Mouse (Mus musculus) megakaryocyte progenitor cell, adult 5-6 weeks (primary cell): Measurements from ENCODE around the gene Tgoln1. TPM values are rescaled to one million over a fixed set of nuclear protein-coding genes. Genes with fewer than 3 reads are reported as not detected.

Source experiments
- ATAC-seq: replicated peaks from 2 replicates; pipeline ENCODE4 v1.8.0; 2016; ENCODE audit warnings: mild to moderate bottlenecking, moderate TSS enrichment, inconsistent platforms; ENCODE audit not compliant: poor library complexity
- total RNA-seq, 2 experiments: library from RNA; stranded (forward) in 1 of 2; stranded (reverse) in 1 of 2; fragments of 157-497, 149-512 nt in 1 of 2; fragments of 200-1000 nt in 1 of 2; gene quantifications; 2 replicates each; pipeline versions ENCODE4 v1.2.3 to v1.2.4; 2015 to 2017

Gene Tgoln1
- total RNA-seq, 2 experiments from 2014 or later = 51.5 to 55.1 TPM

- ATAC-seq = peak; percentile 83
Measured at GRCm38 (mm10) chr6:72597956-72598753, 18.6 kb downstream of the Tgoln1 start, which contains the start of the genes Elmod3 and Retsat. Gene Elmod3 (minus strand): TSS chr6:72598413. Gene Retsat (plus strand): TSS chr6:72598475.

- ATAC-seq = no peak
Measured at GRCm38 (mm10) chr6:72597083-72597874, 19.5 kb downstream of the Tgoln1 start.

GRCm38 (mm10) chr6:72593914-72594313, 22.9 kb downstream of the Tgoln1 start:
- no peak for ATAC-seq

GRCm38 (mm10) chr6:72593011-72593803, 23.6 kb downstream of the Tgoln1 start:
- no peak for ATAC-seq

GRCm38 (mm10) chr6:72590111-72590510, 26.7 kb downstream of the Tgoln1 start:
- ATAC-seq = no peak

DNA sequence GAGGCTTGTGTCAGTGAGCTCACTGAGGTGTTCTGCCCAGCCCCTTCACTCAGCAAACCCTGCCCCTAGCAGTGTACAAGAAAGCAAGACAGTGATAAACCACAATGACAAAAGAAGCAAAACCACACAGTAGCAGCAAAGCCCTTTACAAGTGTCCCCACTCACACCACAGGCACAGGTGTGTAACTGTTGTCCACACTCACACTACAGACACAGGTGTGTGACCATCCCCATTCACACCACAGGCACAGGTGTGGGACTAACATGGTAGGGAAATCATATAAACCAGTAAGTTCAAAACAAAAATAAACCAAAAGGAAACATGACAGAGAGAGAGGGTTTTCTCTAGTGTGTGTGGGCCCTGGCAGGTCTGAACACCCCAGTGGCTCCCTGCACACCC, 28.5 kb downstream of the Tgoln1 start:
- no peak for ATAC-seq

DNA sequence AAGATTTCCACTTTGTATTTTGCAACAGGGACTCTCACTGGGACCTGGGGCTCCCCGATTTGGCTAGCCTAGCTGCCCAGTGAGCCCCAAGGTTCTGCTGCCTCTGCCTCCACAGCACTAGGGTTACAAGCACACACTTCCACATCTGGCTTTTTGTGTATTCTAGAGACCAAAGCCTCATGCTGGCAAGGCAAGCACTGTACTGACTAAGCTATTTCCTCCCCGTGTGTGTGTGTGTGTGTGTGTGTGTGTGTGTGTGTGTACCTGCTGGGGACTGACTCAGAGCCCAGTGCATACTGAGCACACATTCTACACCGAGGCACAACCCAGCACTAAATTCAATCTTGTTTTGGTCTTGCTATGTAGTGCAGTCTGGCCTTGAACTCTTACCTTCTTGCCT, 30.1 kb downstream of the Tgoln1 start:
- no peak for ATAC-seq

DNA sequence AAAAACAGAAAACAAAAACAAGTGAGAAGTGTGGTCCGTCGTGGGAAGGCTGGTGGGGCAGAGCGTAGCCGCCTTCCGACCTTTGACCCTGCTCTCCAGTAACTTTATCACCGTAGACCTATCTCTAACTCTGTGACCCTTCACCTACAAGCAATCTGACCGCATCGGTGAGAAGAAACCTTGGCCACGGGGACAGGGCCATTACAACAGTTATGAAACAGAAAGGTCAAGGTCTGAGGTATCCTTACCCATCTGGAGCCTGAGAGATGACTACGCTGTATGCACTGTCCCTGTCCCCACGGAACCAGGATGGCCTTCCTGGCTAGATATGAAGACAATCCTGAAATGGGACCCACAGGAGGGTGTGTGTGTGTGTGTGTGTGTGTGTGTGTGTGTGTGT, 32.6 kb downstream of the Tgoln1 start:
- ATAC-seq = no peak

- ATAC-seq = no peak
Measured at GRCm38 (mm10) chr6:72583211-72583839, 33.5 kb downstream of the Tgoln1 start.

DNA sequence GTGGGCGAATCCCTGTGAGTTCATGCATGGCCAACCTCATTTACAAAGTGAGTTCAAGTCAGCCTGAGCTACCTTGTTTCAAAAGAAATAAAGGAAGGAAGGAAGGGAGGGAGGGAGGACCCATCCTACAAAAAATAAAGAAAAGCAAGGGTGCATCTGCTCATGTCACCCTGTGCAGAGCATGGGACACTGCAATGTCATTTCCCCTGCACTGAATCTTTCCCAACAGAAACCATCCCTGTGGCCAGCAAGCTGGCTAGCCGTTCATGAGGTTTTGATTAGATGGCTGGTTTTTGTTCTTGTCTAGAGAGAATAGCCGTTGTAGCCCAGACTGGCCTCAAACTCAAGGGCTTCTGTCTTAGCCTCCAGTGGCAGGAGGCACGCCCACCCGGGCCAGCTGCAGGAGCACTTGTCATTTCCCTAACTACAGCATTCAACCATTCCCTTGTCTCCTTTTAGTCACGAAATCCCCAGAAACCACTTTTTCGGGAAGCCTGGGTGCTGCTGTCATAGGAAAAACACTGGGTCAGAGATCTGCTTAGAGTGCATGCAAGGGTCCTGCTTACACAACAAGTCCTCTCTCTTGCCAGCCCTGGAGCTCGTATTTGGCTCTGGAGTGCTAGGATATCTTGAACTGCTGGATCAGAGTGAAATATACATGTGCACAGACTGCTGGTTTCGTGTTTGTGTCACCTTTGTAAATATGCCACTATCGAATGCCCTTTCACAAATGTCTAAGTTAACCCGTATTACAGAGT, 35.0 kb downstream of the Tgoln1 start:
- peak; percentile 83 for ATAC-seq

DNA sequence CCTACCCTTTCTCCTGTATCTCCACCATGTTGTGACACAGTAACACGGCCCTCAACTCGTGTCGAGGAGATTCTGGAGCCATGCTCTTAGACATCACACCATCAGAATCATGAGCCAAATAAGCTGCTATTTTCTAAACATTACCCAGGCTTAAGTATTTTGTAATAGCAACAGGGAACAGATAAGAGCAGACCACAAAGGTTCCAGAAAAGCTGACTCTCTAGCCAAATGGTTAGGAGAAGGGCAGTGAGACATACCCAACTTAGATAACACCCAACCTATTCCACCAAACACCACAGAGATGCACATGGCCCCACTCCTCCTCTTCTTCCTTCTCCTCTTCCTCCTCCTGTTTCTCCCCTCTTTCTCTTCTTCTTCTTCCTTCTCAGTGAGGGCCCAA, 40.8 kb downstream of the Tgoln1 start:
- ATAC-seq = peak; percentile 51

DNA sequence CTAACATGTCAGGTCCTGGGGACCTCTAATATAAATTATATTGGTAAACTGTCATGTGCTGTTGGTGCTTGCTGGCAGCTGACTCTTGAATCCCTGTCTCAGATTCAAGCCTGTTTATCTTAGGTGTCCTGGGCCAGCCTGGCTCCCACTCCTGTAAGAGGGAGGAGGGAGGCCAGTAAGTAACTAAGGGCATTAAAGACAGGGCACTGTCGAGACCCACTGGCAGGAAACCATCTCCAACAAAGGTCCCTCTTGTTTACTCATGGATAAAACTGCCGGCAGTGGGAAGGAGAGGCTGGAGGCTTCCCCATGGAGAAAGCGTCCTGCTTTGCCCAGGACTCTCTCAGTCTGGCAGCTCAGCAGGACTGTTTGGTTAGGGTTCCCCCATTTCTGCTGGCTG, 45.0 kb downstream of the Tgoln1 start:
- no peak for ATAC-seq

DNA sequence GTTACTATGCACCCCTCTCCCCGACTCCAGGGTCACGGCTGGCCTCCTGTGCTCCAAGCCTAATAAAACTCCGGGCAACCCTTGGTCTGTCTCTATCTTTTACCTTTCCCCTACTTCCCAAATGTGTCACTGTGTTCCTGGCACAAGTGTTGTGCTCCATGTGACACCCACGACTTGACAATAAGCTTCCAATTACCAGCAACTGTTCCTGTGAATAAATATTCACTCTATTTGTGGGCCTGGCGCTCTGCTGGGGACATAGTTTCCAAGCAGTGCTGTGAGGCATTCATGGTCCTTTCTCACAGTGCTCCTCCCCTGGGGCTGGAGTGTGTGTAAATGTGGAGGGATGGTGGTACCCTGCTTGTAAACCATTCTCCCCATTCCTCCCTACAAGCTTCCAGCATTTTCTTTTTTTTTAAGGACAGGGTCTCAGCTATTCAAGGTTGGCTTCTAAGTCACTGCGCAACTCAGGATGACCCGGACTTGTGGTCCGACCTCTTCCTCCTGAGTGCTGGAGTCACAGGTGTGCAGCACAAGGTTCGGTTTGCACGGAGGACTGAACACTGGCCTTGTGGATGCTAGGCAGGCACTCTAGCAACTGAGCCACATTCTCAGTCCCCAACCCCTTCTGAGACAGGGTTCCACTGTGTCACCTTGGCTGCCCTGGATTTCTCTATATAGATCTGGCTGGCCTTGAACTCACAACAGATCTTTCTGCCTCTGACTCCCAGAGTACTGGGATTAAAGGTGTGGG, 46.0 kb downstream of the Tgoln1 start:
- no peak for ATAC-seq

DNA sequence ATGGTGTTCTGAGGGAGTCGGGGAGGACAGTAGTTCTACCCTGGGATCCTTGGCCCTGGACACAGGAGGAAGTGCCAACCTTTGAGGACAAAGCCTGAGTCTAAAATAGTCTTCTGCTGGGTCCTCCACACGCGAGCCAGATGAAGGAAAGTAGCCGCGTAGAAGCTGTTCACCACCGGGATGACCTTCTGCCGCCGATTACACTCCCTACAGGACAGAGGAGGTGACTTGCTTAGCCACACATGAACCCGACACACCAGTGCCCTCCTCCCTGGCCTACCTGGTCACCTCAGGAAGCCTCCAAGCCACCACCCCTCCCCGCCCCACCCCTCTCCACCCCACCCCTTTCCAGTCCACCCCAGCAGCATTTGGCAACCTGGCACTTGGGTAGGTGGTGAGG, 48.1 kb downstream of the Tgoln1 start:
- no peak for ATAC-seq

GRCm38 (mm10) chr6:72567508-72567907, 49.3 kb downstream of the Tgoln1 start:
- ATAC-seq = no peak

DNA sequence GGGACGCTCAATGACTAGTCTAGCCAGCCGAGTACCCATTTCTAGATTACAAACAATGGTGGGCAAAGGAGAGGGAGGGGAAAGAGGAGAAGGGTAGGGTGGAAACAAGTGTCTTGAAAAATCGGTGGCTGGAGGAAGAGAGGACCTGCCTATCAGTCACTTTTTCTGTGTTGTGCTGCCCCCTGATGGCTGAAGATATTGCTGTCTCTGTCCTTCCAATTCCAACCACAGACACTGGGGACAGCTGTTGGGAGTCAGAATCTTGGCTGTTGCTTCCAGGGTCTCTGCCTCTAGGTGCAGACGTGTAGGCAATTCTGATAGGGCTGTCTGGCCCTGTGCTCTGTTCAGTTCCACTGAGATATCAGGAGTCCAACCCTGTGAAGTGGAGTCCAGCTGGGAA, 50.8 kb downstream of the Tgoln1 start:
- peak; percentile 97 for ATAC-seq

DNA sequence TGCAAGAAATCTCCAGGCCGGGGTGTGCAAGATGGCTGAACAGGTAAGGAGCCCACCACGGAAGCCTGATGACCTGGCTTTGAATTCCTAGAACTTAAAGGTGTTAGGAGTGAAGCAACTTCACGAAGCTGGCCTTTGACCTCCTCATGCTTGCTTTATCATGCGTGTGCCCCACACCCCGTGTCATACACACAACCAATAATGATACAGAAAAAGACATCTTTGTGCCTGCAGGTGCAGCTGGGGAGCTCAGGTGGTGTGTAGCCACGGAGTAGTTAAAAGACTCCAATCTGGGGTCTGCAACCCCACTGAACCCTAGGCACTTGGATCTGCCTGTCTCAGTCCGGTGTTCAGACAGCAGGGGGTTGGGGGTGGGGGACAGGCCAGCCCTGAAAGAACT, 51.3 kb downstream of the Tgoln1 start:
- ATAC-seq = no peak

DNA sequence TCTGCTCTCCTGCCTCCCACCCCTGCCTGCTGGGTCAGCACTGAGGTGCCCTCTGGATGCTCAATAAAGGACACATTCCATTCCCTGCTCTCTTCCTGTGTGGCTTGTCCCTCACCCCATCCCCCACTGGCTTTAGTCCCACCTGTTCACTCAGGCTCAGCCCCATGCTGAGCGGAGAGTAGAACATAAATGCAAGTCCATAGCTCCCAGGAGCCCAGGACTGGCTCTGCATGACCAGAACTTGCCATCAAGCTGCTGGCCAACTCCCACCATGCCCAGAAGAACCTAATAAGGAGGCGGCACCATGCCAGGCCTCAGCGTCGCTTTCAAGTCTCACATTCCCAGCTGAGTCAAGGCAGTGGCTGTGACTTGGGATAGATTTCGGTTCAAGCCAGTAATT, 53.9 kb downstream of the Tgoln1 start:
- no peak for ATAC-seq

DNA sequence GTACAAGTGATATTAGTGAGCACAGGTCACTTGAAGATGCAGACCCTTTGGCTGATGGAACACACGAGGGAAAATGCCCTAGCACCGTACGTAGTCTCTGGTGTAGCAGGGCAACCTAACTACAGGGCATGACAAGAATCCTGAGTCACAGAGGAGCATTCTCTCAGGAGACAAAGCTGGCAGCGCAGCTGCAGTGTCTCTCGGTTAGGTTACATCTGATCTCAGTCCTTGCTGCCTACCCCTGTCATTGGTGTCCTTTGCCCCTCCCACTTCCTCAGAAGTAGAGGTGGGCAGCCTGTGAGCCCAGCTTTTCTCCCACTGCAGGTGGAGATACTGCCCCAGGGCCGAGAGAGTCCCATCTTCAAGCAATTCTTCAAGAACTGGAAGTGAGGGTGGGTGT, 54.3 kb downstream of the Tgoln1 start:
- ATAC-seq = no peak
